Mouse (Mus musculus) left cerebral cortex, adult 18-20 months (tissue): ENCODE measurements around the gene Wdr81. TPM values are rescaled to one million over a fixed set of nuclear protein-coding genes. Genes with fewer than 3 reads are reported as not detected.
"Not testable (repeated sequence)": the region's sequence is repeated elsewhere in the genome, so short reads cannot be mapped to it uniquely, and the experiment has no call there.

Experiments used
- DNase-seq, 2 experiments: peaks; one replicate each; pipeline ENCODE4 v3.0.0; 2021 to 2022; ENCODE audit warnings: low spot score in 2 of 2, mixed read lengths in 1 of 2
- total RNA-seq, 2 experiments: library from RNA; stranded (reverse); gene quantifications; 2 replicates each; pipeline ENCODE4 v1.2.3; 2021

Gene Wdr81
- total RNA-seq, 2 experiments from 2014 or later = 18.7 to 19.4 TPM

DNA sequence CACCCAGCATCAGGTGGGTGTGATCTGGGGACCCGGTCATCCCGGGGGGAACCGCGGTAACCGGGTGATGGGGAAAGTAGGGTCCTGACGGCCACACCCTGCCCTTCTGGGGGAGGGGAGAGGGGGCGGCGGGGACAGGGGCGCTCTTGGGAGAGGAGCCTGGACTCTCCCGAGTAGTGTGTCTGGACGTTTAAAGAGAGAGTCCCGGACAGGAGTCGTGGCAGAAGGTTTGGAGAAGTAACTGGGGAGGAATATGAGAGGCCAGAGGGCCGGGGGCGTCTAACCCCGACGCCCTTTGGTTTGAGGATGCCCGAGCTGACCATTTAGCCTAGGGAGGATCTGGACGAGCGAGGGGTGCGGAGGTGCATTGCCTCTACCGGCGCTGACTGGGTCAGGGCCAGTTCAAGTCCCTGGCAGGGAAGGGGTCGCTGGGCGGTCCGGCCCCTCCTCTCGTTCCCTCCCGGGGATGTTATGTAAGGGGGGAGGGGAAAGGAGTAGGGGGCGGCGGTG lies 7.3 kb upstream of the Wdr81 start:
- DNase-seq = no peak

DNA sequence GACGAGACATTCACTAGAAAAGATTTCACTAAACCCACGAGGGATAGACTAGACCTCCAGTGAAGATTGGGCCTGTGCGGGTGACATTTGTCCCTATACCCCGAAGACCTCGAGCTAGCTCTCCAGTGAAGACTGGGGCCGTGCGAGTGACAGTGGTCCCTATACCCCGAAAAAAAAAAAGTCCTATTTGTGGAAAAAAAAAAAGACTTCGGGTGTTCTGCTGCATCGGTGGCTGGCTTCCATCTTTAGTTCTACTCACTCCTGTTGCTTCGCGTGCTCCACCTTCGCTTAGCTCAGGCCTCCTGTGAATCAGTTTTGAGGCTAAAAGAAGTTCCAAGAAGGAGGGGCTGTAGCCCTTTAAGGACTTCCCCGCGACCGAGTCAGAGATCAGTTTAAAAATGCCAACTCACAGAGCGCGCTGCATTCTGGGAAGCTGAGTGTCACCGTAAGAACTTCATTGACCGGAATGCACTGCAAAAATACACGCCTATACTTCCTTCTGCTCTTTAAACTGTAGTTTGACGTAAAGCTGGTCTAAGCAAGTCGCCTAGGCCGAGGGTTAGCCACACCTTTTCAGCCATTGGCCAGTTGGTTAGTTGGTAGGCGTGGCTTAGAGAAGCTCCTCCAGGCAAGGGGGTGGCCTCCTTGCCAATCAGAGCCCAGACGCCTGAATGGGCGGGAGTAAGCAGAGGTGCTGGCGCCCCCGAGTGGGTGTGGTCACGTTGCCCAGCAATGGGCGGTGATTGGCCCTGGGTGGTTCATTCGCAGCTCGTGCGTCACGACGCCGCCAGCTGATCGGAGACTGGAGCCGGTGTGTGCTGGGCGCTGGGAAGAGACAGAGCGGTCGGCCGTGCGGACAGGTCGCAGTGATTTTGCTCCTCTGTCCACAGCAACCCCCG lies 6.6 kb upstream of the Wdr81 start, which contains the start of gene Tlcd2:
Gene Tlcd2 (plus strand): TSS at position 872 of the 899 bp plus-strand sequence.
- DNase-seq = peak; percentile 98 to 99

DNA sequence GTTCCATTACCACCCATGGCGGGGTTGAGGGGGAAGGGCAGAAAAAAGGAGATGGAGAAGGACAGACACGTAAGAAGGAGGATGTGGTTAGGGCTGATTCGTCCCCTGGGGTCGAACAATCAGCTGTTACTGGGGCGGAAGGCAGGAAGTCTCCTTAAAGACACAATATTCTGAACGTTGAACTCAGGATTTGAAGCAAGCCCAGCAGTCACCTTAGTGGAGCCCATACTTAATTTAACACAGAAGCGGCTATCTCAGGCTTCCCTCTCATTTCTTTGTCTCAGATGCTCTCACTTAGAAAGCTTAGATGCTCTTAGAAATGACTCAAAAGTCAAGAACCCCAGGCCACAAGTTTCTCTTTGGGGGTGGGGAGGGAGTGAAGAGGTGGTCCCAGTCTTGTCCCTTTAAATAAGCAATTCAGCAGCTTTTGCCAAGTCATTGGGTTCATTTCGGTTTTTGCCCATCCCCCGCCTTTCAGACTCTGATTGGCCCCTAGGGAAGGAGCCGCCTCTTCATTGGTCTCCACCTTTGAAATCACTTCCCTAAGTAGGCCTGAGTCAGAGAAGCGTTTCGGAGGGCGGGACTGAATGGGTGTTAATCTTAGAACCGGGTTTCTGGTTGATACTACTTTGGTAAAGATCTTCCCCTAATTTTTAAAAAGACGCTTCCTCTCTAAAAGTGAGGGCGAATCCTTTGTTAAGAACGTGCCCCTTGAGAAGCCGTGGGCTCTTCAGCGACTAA lies 5.8 kb upstream of the Wdr81 start:
- peak; percentile 87 for DNase-seq

DNA sequence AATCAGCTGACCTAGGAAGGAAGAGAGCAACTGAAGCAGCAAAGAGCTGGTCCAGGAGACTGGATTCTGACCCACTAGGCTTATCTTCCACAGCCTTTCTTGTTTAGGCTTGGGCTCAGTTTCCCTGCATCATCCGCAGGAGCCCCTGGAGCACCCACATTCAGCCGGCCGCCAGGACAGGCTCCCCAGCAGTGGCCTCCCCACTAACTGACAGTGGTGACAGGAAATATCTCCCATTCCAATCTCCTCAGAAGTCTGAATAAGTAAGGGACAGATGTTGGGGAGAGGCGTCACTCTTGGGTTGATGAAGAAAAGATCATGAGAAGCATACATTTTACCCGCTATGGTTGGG lies 5.2 kb upstream of the Wdr81 start:
- DNase-seq = no peak

DNA sequence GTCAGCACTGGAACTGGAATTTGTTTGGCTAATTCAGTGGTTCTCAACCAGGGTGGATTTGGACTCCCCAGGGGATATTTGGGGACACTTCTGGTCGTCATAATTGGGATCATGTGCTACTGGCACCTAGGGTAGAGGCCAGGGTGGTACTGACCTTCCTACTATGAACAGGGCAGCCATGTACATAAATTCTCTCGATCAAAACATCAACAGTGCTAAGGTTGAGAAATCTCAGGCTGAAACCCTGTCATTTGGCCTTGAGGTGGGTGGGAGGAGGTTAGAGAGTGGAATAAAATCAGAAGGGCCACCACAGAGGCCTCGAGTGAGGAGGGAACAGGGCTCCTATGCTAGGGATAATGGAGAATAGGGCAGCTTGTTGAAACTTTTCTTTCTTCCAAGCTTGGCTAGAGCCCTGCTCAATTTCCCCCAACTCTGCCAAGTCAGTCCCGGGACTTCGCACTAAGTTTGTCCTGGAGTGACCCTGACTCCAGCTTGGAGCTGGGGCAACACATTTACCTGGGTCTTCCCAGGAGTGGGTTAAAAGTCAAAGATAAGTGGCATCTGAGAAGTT lies 4.7 kb upstream of the Wdr81 start:
- no peak for DNase-seq

DNA sequence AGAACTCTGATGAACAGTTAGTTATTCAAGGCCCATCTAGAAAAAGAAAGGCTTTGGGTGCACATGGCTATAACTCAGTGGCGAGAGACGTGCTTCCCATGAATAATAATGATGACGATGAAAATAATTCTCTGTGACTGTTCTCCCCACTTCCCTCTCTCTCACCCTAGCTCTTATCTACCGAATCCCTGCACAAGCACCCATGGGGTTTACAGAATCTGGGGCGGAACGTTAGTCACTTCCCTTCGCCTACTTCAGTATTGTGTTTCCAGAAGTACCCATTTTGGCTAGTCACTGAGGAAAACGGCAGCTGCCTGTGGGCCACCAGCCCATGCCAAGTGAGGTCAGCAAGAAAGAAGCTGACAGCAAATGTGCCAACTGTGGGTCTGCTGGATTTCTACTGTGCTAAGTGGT lies 4.1 kb upstream of the Wdr81 start:
- no peak for DNase-seq

DNA sequence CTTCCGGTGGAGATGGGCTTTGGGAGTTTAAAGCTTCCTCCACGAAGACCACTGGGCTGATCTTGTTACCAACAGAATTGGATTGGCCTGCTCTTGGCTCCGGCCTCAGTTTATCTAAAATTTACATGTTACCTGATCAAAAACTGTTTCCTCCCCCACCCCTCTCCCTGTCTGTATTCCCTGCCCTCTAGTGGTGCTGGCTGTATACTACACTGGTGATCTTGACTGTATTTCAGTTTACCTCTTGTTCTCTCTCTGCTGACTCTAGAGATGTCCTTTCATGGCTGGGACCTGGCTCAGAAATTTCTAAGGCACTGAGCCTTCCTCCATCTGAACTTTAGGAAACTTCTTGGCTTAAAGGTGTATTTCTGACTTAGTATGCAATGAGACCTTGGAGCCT lies 3.7 kb upstream of the Wdr81 start:
- DNase-seq = peak in 1 of 2 experiments; percentile 51

DNA sequence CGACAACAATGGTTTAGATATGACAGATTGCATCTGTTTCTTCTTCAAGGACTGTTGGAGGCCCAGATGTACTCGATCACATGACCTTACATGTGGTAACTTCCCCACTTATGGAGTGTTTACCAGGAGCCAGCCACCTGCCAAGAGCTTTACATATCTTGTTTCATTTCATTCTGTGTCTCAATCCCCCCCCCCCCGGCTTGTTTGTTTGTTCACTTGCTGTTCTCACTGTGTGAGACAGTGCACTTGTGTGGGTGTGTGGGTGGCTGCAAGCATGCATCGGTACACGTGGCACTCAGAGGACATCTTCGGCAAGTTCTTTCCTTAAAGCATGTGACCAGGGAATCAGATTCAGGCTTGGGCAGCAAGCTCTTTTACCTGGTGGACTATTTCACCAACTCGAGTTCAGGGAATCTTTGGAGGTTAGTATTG lies 1.9 kb upstream of the Wdr81 start:
- DNase-seq = no peak

DNA sequence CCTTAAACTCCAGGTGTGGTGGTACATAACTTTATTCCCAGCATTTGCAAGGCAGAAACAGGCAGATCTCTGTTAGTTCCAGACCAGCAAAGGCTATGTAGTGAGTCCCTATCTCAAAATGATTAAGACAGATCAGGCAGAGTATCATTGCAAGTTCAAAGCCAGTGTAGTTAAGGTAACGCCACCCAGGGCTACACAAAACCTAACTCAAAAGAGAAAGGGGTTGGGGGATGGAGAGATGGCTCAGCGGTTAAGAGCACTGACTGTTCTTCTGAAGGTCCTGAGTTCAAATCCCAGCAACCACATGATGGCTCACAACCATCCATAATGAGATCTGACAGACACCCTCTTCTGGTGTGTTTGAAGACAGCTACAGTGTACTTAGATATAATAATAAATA lies 1.5 kb upstream of the Wdr81 start:
- not testable (repeated sequence) for DNase-seq

DNA sequence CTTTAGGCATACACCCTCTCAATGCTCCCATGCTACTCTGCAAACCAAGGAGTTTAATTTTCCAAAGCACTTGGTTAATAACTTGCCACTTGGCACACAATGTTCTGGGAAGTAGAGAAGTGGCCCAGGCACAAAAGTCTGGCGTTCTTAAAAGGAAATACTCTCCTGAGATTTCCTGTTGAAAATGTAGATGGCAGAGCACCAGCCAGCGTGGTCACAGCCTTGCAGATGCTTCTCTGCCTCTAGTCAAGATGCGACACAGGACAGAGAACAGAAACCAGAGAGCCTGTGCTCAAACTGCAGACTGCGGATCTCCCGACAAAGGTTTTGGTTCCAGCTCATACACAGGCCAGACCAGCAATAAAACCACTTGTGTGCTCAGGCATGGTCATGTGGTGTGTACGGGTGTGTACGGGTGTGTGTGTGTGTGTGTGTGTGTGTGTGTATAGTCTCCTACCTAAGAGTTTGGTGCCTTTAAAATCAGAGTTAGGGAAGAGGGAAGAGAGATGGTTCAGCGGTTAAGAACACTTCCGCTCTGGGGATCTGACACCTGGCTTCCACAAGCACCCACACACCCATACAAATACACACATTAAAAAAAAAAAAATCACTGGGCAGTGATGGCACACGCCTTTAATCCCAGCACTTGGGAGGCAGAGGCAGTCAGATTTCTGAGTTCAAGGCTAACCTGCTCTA lies 672 bp upstream of the Wdr81 start:
- DNase-seq = no peak

DNA sequence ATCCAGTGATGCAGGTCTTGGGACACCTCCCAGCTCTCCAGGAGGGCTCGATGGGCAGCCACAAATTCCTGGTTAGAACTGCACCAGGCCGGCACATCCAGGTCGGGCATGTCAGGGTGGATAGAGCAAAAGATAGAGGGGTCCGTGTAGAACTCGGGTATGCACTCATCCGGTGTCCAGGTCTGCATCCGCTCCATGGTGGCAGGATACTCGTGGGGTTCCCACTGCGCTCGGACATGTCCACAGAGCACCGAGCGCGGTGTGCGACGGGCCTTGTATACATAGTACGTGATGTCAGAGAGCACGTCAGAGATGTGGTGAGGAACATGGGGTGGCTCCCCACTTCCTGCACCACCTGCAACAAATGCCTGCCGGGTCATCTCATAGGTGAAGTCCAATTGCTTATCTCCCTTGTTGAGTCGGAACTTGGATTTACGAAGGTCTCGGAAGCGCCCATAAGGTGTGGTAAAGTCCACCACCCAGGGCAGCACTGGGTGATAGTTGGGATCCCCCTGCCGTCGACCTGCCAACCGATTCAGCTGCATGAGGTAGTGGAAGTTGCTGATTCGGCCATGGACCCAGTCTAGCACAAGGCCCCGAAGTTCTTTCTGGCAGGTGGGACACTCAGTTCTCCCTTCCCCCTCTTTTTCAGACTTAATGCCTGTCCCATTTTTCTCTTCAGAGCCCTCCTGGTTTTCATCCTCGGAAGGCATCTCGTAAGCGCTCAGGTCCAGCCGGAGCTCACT lies 1.5 kb downstream of the Wdr81 start:
- DNase-seq = no peak

DNA sequence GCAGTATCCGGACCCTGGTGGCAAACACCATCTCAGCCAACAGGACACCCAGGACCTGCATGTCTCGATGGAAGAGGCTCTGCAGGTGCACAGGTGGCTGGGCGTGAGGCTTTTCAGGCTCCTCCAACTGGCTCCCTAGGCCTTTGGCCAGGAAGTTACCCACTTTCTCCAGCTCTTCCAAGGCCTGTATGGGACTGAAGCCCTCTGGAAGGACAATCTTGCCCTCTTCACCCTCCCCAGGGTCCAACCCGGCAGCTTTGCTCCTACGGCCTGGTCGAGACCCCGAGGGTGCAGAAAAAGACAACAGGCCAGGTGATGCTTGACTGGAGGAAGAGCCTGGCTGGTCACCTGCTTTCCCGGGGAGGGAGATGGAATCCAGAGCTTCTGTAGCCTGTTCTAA lies 2.4 kb downstream of the Wdr81 start:
- no peak for DNase-seq

DNA sequence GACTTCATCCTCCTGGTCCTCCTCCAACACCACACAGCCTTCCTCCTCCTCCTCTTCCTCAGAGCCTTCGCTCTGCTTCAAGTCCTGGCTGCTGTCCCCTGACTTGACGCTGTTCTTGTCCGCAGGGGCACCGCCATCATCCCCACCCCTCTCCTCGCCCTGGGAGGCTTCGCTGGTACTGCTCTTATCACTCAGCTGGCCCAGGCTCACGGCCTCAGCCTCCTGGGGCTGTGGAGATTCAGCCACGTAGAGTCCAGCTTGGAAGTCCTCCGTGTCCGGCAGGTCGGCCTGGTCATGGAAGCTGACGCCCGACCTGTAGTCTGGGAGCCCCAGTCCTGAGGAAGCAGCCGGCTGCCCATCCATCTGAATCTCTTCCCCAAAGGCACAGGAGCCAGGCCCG lies 3.6 kb downstream of the Wdr81 start:
- no peak for DNase-seq

DNA sequence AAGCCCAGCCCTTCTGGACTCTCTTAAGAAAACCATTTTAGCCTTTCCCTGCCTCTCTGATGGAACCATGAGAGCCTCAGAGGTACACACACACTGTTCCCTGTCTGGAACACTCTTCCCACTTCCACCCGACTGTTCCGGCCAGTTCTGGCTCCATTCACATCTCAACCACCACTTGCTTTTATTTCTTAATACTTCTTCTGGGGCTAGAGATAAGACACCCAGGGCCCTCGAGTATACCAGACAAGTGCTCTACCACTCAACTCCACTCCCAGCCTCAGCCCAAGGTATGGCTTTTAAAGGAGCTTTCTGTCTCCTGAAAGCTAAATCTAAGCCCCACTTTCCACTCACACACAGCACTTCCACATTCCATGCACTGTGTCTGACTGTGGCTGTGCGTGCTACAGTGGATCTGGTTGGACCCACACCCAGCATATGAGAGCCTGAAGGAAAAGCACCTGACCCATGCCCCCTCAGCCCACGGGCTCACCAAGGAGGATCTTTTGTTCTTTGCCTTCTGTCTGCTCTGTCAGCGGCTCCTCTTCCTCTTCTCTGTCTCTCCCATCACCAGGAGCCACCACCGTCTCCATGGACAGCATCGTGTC lies 4.1 kb downstream of the Wdr81 start:
- no peak for DNase-seq

DNA sequence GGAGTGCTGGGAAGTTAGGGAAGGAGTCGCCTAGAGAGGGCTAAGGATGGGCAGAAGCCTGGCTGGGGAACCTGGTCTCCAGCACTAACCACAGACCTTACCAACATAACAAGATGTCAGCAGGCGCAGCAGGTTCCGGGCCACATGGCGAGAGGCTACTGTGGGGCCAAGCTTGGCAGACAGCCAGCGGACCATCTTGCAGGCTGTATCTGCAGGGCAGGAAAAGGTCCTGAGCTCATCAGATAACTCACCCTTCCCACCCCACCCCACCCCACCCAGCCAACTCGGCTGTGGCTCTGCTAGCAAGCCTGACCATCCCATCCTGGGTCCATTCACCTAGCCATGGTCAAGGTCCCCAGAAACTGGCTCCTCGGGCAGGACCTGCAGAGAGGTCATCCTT lies 4.8 kb downstream of the Wdr81 start:
- no peak for DNase-seq

DNA sequence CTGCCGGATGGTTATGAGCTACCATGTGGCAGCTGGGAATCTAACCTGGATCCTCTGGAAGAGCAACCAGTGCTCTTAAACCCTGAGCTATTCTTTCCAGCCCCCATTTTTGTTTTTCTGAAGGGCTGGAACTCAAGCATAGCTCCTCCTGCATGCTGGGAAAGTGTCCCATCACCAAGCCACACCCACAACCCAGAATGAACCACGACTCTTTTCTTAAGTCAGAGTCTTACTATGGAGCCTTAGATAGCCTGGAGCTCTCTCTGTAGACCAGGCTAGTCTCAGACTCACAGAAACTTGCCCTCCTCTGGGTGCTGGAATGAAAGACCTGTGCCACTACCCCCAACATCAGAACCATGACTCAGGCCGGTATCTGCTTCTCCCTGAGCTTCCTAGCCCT lies 5.9 kb downstream of the Wdr81 start:
- no peak for DNase-seq

DNA sequence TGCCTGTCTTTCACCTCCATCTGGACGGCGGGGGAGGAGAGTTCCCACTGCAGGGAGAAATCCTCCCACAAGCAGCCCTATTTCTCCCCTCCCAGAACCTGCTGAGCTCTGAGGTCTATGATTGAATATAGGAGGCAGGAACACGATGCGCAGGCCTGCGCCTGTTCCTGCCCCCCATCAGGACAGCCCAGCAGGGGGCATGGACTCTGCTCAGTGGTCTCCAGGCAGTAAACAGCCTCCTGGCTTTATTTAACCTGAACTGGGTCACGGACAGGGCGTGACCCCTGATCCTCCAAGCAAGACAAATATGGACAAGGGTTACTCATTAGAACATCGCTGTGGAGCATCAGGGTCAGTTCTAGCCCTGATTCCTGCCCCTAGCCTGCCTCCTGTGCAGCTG lies 10.8 kb downstream of the Wdr81 start:
- DNase-seq = no peak

DNA sequence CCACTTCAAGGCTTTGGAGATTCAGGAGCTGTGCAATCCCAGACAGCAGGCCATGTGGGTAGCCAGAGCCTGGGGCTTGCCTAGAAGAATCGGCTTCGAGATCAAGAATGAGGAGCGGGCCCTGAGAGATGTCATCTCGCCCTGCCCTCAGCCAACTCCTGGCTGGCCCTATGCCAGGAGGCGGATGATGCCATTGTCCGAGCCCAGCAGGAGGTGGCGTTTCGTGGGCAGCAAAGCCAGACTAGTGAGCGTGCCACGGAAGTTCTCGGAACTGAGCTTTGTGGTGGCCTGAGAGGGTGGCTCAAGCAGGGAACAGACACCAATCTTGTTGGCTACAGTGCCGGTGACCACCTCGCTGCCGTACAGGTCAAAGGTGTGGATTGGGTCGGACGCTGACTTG lies 12.9 kb downstream of the Wdr81 start:
- DNase-seq = no peak

DNA sequence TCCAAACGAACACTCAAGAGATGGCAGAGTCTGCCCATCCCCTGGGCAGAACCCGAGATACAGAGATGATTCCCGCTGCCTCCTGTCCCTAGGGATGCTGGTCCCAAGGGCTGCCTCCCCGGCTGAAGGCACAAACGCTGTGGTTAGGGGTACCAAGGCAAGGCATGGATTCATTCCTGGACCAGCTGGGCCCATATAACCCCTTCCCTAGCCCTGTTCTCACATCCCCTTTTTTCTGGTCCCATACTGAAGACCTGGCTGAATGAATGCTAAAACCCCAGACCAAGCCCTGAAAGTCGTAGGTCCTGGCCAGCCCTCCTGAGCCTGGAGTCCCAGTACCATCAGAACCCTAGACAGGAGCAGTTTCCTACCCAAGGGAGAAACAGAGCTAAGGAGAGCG lies 13.5 kb downstream of the Wdr81 start:
- DNase-seq = no peak

DNA sequence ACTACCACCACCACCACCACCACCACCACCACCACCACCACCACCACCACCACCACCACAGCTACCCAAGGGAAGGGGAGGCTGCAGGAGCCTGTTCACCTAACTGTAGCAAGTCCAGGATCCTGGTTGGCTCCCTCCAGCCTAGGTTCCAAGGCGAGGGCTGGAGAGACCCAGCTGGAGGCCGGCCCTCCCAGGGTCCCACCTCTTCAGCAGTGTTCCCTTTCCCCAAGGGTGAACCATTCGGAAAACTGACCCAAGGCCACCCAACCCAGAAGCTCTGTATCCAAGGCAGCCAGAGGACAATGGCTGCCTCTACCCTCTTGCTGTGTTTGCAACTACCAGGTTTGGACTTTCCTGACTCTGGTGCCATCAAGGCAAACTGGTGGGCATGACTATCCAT lies 14.6 kb downstream of the Wdr81 start:
- DNase-seq = no peak
